Mouse (Mus musculus) forebrain, postnatal 0 days (tissue): ENCODE data around the gene Mov10. TPM values are rescaled to one million over a fixed set of nuclear protein-coding genes. Genes with fewer than 3 reads are reported as not detected.

ENCODE experiments used
- ATAC-seq: fragments of 200-750 bp; cut with Nextera tagmentation; 2 replicates; pipeline ENCODE4 v1.8.0; 2017; ENCODE audit warnings: mild to moderate bottlenecking, moderate library complexity
- DNase-seq: peaks from one replicate; pipeline ENCODE4 v3.0.0-alpha.2; 2015
- H3K27ac ChIP-seq: fragments of 300-500 bp; sonication (generic); 2 replicates; pipeline ENCODE4 v1.5.1; 2014; ENCODE audit warnings: low read depth, mild to moderate bottlenecking, antibody characterized with exemption, low read length, moderate library complexity, mixed read lengths
- H3K27me3 ChIP-seq: fragments of 300-500 bp; sonication (generic); 2 replicates; pipeline ENCODE4 v1.6.1; 2014; ENCODE audit warnings: mild to moderate bottlenecking, low read length, mixed read lengths; ENCODE audit not compliant: insufficient read depth
- H3K36me3 ChIP-seq: fragments of 300-500 bp; sonication (generic); 2 replicates; pipeline ENCODE4 v1.6.1; 2014; ENCODE audit warnings: mild to moderate bottlenecking, moderate library complexity; ENCODE audit not compliant: insufficient read depth
- H3K4me1 ChIP-seq: fragments of 300-500 bp; sonication (generic); 2 replicates; pipeline ENCODE4 v1.6.1; 2014; ENCODE audit warnings: antibody characterized with exemption; ENCODE audit not compliant: insufficient read depth
- H3K4me2 ChIP-seq: fragments of 300-500 bp; sonication (generic); 2 replicates; pipeline ENCODE4 v1.6.1; 2014; ENCODE audit warnings: low read depth, mild to moderate bottlenecking, moderate library complexity
- H3K4me3 ChIP-seq: fragments of 300-500 bp; sonication (generic); 2 replicates; pipeline ENCODE4 v1.5.1; 2014; ENCODE audit warnings: low read depth, low read length, mixed read lengths
- H3K9ac ChIP-seq: fragments of 300-500 bp; sonication (generic); 2 replicates; pipeline ENCODE4 v1.6.1; 2014; ENCODE audit warnings: mild to moderate bottlenecking
- H3K9me3 ChIP-seq: fragments of 300-500 bp; sonication (generic); 2 replicates; pipeline ENCODE4 v1.6.1; 2016; ENCODE audit warnings: low read length
- CTCF ChIP-seq: sonication (generic); IDR thresholded peaks from 2 replicates; pipeline ENCODE4 v1.5.1; 2016; ENCODE audit warnings: antibody characterized with exemption, control low read depth, low read depth
- WGBS: fragments of 180-500 bp; shearing (Covaris S2); extraction: QIAGEN DNeasy Blood & Tissue Kit; methylation state at CpG from one replicate; pipeline ENCODE4 v1.1.7; 2014; 5-methylcytosine and 5-hydroxymethylcytosine counted together
- polyA plus RNA-seq: library from polyadenylated mRNA; unstranded; fragments of >200 nt; fragmentation: Nextera tagmentation; extraction: Ambion mirVana; gene quantifications from 2 replicates; pipeline ENCODE4 v1.2.1, GENCODE M21; 2015
- total RNA-seq: library from RNA; depleted of rRNA; stranded (reverse); fragments of >200 nt; gene quantifications from 2 replicates; pipeline ENCODE4 v1.2.3, GENCODE M21; 2014

Gene Mov10
- total and polyA plus RNA-seq, 2 experiments from 2014 or later, result 4.6 to 7.7 TPM

- WGBS, result 28% methylated on average over 13 of the region's 13 CpGs
- H3K9ac ChIP-seq, result 0 out of 2 replicates have a peak overlapping the region, but pooled peaks have one; percentile 1
- H3K27me3 ChIP-seq, result peaks cover 7% of the 10 kb centered on the region
- peak overlapping the region; percentile 96 for H3K4me2 ChIP-seq
- 0 out of 2 replicates have a peak, but pooled peaks cover 3% of the 10 kb centered on the region for H3K4me1 ChIP-seq
- H3K27ac ChIP-seq, result no peak overlapping the region
- ATAC-seq (no peak), DNase-seq (no peak)
- H3K4me3 ChIP-seq, result peak overlapping the region; percentile 48
- H3K9me3 ChIP-seq, result no peaks in the 10 kb centered on the region
- H3K36me3 ChIP-seq, result no peaks in the 10 kb centered on the region
- no peak for TF ChIP-seq CTCF
Measured at GRCm38 (mm10) chr3:104789822-104790221, 28.5 kb downstream of the Mov10 start.

- 0 out of 2 replicates have a peak, but pooled peaks cover 3% of the 10 kb centered on the region for H3K4me1 ChIP-seq
- WGBS, result 7% methylated on average over 10 of the region's 10 CpGs
- peak overlapping the region; percentile 48 for H3K4me3 ChIP-seq
- H3K27me3 ChIP-seq, result peaks cover 11% of the 10 kb centered on the region
- no peaks in the 10 kb centered on the region for H3K36me3 ChIP-seq
- H3K4me2 ChIP-seq, result peak overlapping the region; percentile 96
- no peaks in the 10 kb centered on the region for H3K9me3 ChIP-seq
- H3K27ac ChIP-seq, result peak overlapping the region; percentile 57; the same call in 1 of the 2 replicates
- peak; percentile 21 for ATAC-seq
- no peak for DNase-seq
- H3K9ac ChIP-seq, result peak overlapping the region; percentile 55
- TF ChIP-seq CTCF, result no peak
Measured at GRCm38 (mm10) chr3:104789312-104789605, 29.1 kb downstream of the Mov10 start.

- Histone ChIP-seq H3K4me2 (peak overlapping the region; percentile 96), H3K27ac (peak overlapping the region; percentile 57; the same call in 1 of the 2 replicates), H3K4me3 (peak overlapping the region; percentile 48), H3K27me3 (peaks cover 11% of the 10 kb centered on the region), H3K9ac (peak overlapping the region; percentile 55), H3K4me1 (0 out of 2 replicates have a peak, but pooled peaks cover 3% of the 10 kb centered on the region), H3K9me3 (no peaks in the 10 kb centered on the region), H3K36me3 (no peaks in the 10 kb centered on the region)
- DNase-seq (peak; percentile 66), ATAC-seq (peak; percentile 76)
- TF ChIP-seq CTCF, result peak; percentile 65
- 4% methylated on average over 41 of the region's 52 CpGs for WGBS
Measured at GRCm38 (mm10) chr3:104788561-104789311, 29.6 kb downstream of the Mov10 start.

GRCm38 (mm10) chr3:104788075-104788474 is 30.3 kb downstream of the Mov10 start, which contains the start of gene Rhoc:
Gene Rhoc, plus strand, starts transcription at chr3:104788375.
- H3K27ac ChIP-seq, result peak within 1 kb of the TSS; percentile 57; the same call in 1 of the 2 replicates

GRCm38 (mm10) chr3:104785284-104785683 is 33.1 kb downstream of the Mov10 start:
- H3K27me3 ChIP-seq, result peaks cover 25% of the 10 kb centered on the region

More at GRCm38 (mm10) chr3:104788075-104788474, 30.3 kb downstream of the Mov10 start, which contains the start of gene Rhoc:
- no peak for DNase-seq
- TF ChIP-seq CTCF, result no peak
- 40% methylated on average over 3 of the region's 3 CpGs for WGBS
- Histone ChIP-seq H3K27me3 (peaks cover 11% of the 10 kb centered on the region), H3K4me3 (peak within 1 kb of the TSS; percentile 48), H3K36me3 (no peaks in the 10 kb centered on the region), H3K4me1 (0 out of 2 replicates have a peak, but pooled peaks cover 3% of the 10 kb centered on the region), H3K4me2 (peak within 1 kb of the TSS; percentile 96), H3K9ac (peak within 1 kb of the TSS; percentile 55), H3K9me3 (no peaks in the 10 kb centered on the region)
- ATAC-seq, result no peak

GRCm38 (mm10) chr3:104783971-104784500 is 34.3 kb downstream of the Mov10 start:
- 44% methylated on average over 14 of the region's 14 CpGs for WGBS
- no peak overlapping the region for H3K9ac ChIP-seq
- no peak overlapping the region for H3K27ac ChIP-seq
- no peaks in the 10 kb centered on the region for H3K36me3 ChIP-seq
- H3K9me3 ChIP-seq, result no peaks in the 10 kb centered on the region
- DNase-seq (no peak), ATAC-seq (no peak)
- H3K27me3 ChIP-seq, result peaks cover 26% of the 10 kb centered on the region
- no peak for TF ChIP-seq CTCF
- H3K4me1 ChIP-seq, result 0 out of 2 replicates have a peak, but pooled peaks cover 11% of the 10 kb centered on the region
- no peak overlapping the region for H3K4me3 ChIP-seq
- H3K4me2 ChIP-seq, result no peak overlapping the region

More at GRCm38 (mm10) chr3:104785284-104785683, 33.1 kb downstream of the Mov10 start:
- no peaks in the 10 kb centered on the region for H3K36me3 ChIP-seq
- TF ChIP-seq CTCF, result no peak
- H3K27ac ChIP-seq, result no peak overlapping the region
- ATAC-seq, result no peak
- no peak overlapping the region for H3K4me2 ChIP-seq
- 0 out of 2 replicates have a peak, but pooled peaks cover 14% of the 10 kb centered on the region for H3K4me1 ChIP-seq
- no peak overlapping the region for H3K9ac ChIP-seq
- 96% methylated on average over 6 of the region's 6 CpGs for WGBS
- no peak for DNase-seq
- no peaks in the 10 kb centered on the region for H3K9me3 ChIP-seq
- no peak overlapping the region for H3K4me3 ChIP-seq
